Mouse (Mus musculus): ENCODE measurements around the gene Ctnnbl1. TPM values are rescaled to one million over a fixed set of nuclear protein-coding genes. Genes with fewer than 3 reads are reported as not detected.

The Ctnnbl1 gene
- total RNA-seq, 2 experiments from 2014 or later: 33.5 to 35.2 TPM

GRCm38 (mm10) chr2:157870247-157870646 lies 133.0 kb downstream of the Ctnnbl1 start:
- DNase-seq (ENCODE audit: low spot score in 2 of 2): no peak

GRCm38 (mm10) chr2:157873223-157873622 lies 136.0 kb downstream of the Ctnnbl1 start:
- DNase-seq (ENCODE audit: low spot score in 2 of 2): peak; percentile 28 to 60

GRCm38 (mm10) chr2:157873691-157874090 lies 136.5 kb downstream of the Ctnnbl1 start:
- no peak for DNase-seq (ENCODE audit: low spot score in 2 of 2)

GRCm38 (mm10) chr2:157875111-157875510 lies 137.9 kb downstream of the Ctnnbl1 start:
- DNase-seq (ENCODE audit: low spot score in 2 of 2): peak in 1 of 2 experiments; percentile 24

- DNase-seq (ENCODE audit: low spot score in 2 of 2): no peak
Measured at GRCm38 (mm10) chr2:157877394-157877793, 140.2 kb downstream of the Ctnnbl1 start.

GRCm38 (mm10) chr2:157877967-157878366 lies 140.8 kb downstream of the Ctnnbl1 start:
- peak; percentile 24 to 75 for DNase-seq (ENCODE audit: low spot score in 2 of 2)

GRCm38 (mm10) chr2:157881939-157882338 lies 144.7 kb downstream of the Ctnnbl1 start:
- DNase-seq (ENCODE audit: low spot score in 2 of 2): no peak

- no peak for DNase-seq (ENCODE audit: low spot score in 2 of 2)
Measured at GRCm38 (mm10) chr2:157887275-157888025, 150.2 kb downstream of the Ctnnbl1 start.

GRCm38 (mm10) chr2:157891166-157891565 lies 154.0 kb downstream of the Ctnnbl1 start:
- no peak for DNase-seq (ENCODE audit: low spot score in 2 of 2)

- DNase-seq (ENCODE audit: low spot score in 2 of 2): no peak
Measured at GRCm38 (mm10) chr2:157897131-157897530, 159.9 kb downstream of the Ctnnbl1 start.

GRCm38 (mm10) chr2:157913204-157913636 lies 176.0 kb downstream of the Ctnnbl1 start:
- peak in 1 of 2 experiments; percentile 50 for DNase-seq (ENCODE audit: low spot score in 2 of 2)

GRCm38 (mm10) chr2:157913705-157914104 lies 176.5 kb downstream of the Ctnnbl1 start:
- peak in 1 of 2 experiments; percentile 77 for DNase-seq (ENCODE audit: low spot score in 2 of 2)

- DNase-seq (ENCODE audit: low spot score in 2 of 2): peak; percentile 58 to 80
Measured at GRCm38 (mm10) chr2:157914105-157914764, 177.0 kb downstream of the Ctnnbl1 start, which contains the start of gene Vstm2l. Gene Vstm2l (plus strand): TSS chr2:157914653.

GRCm38 (mm10) chr2:157914889-157915517 lies 177.8 kb downstream of the Ctnnbl1 start:
- DNase-seq (ENCODE audit: low spot score in 2 of 2): peak; percentile 40 to 53

- DNase-seq (ENCODE audit: low spot score in 2 of 2): no peak
Measured at GRCm38 (mm10) chr2:157918529-157918928, 181.3 kb downstream of the Ctnnbl1 start.

GRCm38 (mm10) chr2:157921551-157921950 lies 184.3 kb downstream of the Ctnnbl1 start:
- peak in 1 of 2 experiments; percentile 69 for DNase-seq (ENCODE audit: low spot score in 2 of 2)

GRCm38 (mm10) chr2:157923406-157923805 lies 186.2 kb downstream of the Ctnnbl1 start:
- DNase-seq (ENCODE audit: low spot score in 2 of 2): no peak

GRCm38 (mm10) chr2:157924504-157924903 lies 187.3 kb downstream of the Ctnnbl1 start:
- DNase-seq (ENCODE audit: low spot score in 2 of 2): no peak

- DNase-seq (ENCODE audit: low spot score in 2 of 2): no peak
Measured at GRCm38 (mm10) chr2:157926502-157926901, 189.3 kb downstream of the Ctnnbl1 start.

- peak in 1 of 2 experiments; percentile 45 for DNase-seq (ENCODE audit: low spot score in 2 of 2)
Measured at GRCm38 (mm10) chr2:157926927-157927326, 189.7 kb downstream of the Ctnnbl1 start.

- DNase-seq (ENCODE audit: low spot score in 2 of 2): no peak
Measured at GRCm38 (mm10) chr2:157927397-157927796, 190.2 kb downstream of the Ctnnbl1 start.

GRCm38 (mm10) chr2:157927815-157928214 lies 190.6 kb downstream of the Ctnnbl1 start:
- DNase-seq (ENCODE audit: low spot score in 2 of 2): no peak

Data from layer of hippocampus, adult 18-20 months (tissue).